Mouse (Mus musculus) spleen, postnatal 4 days (tissue): ENCODE measurements around the gene Nfu1.

ENCODE experiments used
- DNase-seq, 2 experiments: peaks; one replicate each; pipeline ENCODE4 v3.0.0; 2022; ENCODE audit warnings: low spot score in 2 of 2

The Nfu1 gene

GRCm38 (mm10) chr6:87072759-87073158, 63.7 kb downstream of the Nfu1 start:
- DNase-seq, result no peak

- no peak for DNase-seq
These were observed 66.2 kb downstream of the Nfu1 start for GRCm38 (mm10) chr6:87075092-87075685.
